Mouse (Mus musculus): ENCODE results near the gene Lgals1.

DNA sequence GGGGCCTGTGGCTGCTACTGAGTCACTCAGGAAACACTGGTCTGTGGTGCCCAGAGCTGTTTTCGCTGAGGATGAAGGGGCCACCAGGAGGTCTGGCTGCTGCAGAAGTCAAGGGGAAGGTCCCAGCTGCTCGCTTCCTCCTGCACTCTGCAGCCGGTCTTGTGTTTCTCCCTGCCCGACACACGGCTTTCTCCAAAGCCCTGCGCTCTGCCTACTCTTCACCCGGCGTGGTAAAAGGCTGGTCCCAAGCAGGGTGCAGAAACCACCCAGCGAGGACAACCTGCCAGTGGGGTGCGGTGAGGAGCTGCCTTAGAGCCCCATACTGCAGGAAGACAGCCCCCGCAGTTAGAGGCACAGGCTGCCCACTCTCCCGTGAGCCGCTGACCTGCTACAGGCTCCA lies 31.8 kb upstream of the Lgals1 start:
- no peak for TF ChIP-seq ZMIZ1 (IDR thresholded peaks at IDR 0.05; ENCODE audit: low read depth, low read length)
- peak; percentile 55; the same call in 1 of the 2 replicates for TF ChIP-seq TCF12 (IDR thresholded peaks at IDR 0.05; ENCODE audit: low read depth, low read length)
- no peak for TF ChIP-seq PAX5 (IDR thresholded peaks at IDR 0.05; ENCODE audit: low read length)
- TF ChIP-seq TBP (conservative IDR thresholded peaks at IDR 0.05; ENCODE audit: low read depth, low read length): no peak
- no peak for TF ChIP-seq RAD21 (IDR thresholded peaks at IDR 0.05; ENCODE audit: low read depth, low read length)
- TF ChIP-seq GABPA (IDR thresholded peaks at IDR 0.05; ENCODE audit: insufficient replicate concordance, low read depth, low read length): no peak
- no peak for TF ChIP-seq CTCF (conservative IDR thresholded peaks at IDR 0.05 in 1 of 2, IDR thresholded peaks at IDR 0.05 in 1 of 2; ENCODE audit: low read depth in 2 of 2, low read length in 2 of 2)
- TF ChIP-seq POLR2A (IDR thresholded peaks at IDR 0.05; ENCODE audit: low read depth, low read length): peak; percentile 27; the same call in 1 of the 2 replicates

Data from CH12.LX (cell line).